Mouse (Mus musculus): ENCODE measurements around the gene Cmip.

DNA sequence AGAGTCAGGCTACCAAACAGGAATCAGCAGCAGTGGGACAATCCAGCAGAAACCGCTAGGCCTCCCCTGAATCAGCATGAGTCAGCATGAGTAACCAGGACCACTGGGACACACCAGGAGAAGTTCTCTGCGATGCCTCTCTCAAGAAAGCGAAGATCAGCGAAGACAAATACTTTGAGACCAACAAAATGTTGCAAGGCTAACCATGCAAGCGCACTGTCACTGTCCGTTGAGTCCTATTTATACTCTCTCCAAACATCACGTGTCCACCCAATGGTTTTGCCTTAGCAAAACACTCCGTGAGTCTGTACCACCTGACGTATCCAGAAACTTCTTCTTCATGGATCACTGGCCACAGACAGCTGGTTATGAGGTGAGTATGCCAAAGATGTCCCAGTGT is 223.1 kb downstream of the Cmip start:
- no peak for TF ChIP-seq CTCF (IDR thresholded peaks at IDR 0.05; ENCODE audit: insufficient read depth, low read depth, low read length)
- TF ChIP-seq POLR2A (IDR thresholded peaks at IDR 0.05; ENCODE audit: insufficient read depth, low read depth, low read length) = no peak
